Mouse (Mus musculus) lung, adult 2 months (tissue): ENCODE data around the gene Asf1b.

Experiments
- CTCF ChIP-seq: fragments of 200-500 bp; IDR thresholded peaks from 2 replicates; pipeline ENCODE4 v1.5.1; 2011; ENCODE audit warnings: mild to moderate bottlenecking, low read length, control low read depth; ENCODE audit not compliant: insufficient read depth
- POLR2A ChIP-seq: fragments of 200-500 bp; IDR thresholded peaks from 2 replicates; pipeline ENCODE4 v1.6.1; 2011; ENCODE audit warnings: low read depth, mild to moderate bottlenecking, control low read depth, low read length, borderline replicate concordance; ENCODE audit errors: extremely low read depth

DNA sequence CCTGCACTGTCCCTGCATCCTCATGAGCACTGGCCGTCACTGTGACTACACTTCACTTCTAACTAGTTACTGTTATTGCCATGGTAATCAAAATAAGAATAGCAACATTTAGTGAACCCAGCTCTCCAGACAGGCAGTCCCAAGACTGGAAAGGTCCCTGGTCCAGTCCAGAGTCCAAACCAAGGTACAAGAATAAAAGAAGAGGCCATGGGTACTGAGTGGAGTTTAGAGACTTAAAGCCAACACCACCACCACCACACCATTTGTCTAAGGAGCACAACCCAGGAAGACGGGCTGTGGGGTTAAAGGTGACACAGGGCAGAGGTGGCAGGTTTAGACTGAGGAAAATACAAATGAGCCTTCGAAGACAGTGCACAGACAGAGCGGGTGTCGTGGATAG lies 30.7 kb upstream of the Asf1b start:
- TF ChIP-seq CTCF (no peak), POLR2A (no peak)
